Mouse (Mus musculus) lung, postnatal 0 days (tissue): ENCODE data around the gene Ces2g.

ENCODE experiments used
- CTCF ChIP-seq: IDR thresholded peaks from 2 replicates; pipeline ENCODE4 v1.5.1; 2016; ENCODE audit warnings: antibody characterized with exemption, mild to moderate bottlenecking
- EP300 ChIP-seq: IDR thresholded peaks from 2 replicates; pipeline ENCODE4 v1.6.1; 2016; ENCODE audit warnings: antibody characterized with exemption, mild to moderate bottlenecking, control low read depth

DNA sequence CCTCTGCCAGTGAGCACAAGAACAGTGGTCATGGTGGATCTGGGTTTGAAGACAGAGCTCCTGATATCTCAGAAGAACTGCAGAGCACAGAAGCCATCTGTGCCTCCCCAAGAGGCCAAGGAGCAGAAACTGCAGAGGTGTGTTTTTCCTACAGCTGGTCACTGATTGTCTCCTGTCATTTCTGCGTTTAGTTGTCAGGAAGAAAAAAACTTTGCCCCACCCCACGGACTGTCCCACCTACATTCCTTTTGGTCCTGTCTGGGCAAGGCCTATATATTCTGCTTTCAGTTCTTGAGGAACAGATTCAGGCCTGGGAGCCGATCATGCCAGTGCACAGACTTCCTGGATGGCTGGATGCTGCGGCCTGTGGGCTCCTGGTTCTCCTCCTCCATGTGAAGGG, 14.5 kb upstream of the Ces2g start, which contains the start of gene Ces2f:
- TF ChIP-seq EP300 (no peak), CTCF (no peak)
